ENCODE assay signal across 31 mouse cellular contexts in the genomic region with DNA sequence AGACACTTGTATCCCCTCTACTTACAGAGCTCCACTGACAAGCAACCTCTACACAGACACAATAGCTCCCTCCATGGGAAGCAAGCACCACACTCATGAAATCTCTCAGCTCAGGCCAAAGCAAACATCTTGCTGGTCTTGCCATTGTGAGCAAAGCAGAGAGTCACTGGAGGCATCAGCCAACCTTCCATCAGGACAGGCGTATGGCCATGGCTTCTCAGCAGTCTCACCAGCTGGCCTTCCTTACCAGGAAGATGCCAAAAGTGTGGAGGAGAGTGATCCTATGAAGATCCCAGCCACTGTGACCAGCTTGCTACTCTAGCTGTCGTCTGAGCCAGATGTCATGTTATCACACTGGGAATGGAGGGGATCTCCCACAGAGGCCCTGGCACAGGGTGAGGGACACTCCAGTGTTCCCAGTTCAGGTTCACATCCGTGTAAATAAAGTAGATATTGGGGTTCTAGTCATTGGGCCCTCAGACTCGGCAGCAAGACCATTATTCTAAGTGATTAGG.
"Had no signal": no experiment of that assay in that cellular context is flagged by ENCODE, and none has a peak within 500 bp of the region (broad histone marks: within the 10 kb centered on the region; RNA-seq: fewer than 3 reads in every experiment).

No protein-coding gene starts in this region.

- H3K36me3 ChIP-seq: limb, embryonic 10.5 days; limb, embryonic 12.5 days; limb, embryonic 13.5 days; limb, embryonic 15.5 days; liver, embryonic 12.5 days; liver, embryonic 13.5 days; liver, embryonic 15.5 days; lung, embryonic 15.5 days; midbrain, embryonic 12.5 days; midbrain, embryonic 13.5 days; midbrain, embryonic 15.5 days; neural tube, embryonic 12.5 days; neural tube, embryonic 13.5 days had no signal

- ATAC-seq: liver, embryonic 12.5 days; liver, postnatal 0 days; lung, postnatal 0 days; midbrain, embryonic 13.5 days; midbrain, embryonic 15.5 days; midbrain, embryonic 16.5 days had no signal

- H3K27me3 ChIP-seq: limb, embryonic 12.5 days; limb, embryonic 13.5 days; limb, embryonic 15.5 days; liver, embryonic 12.5 days; liver, embryonic 13.5 days; liver, embryonic 15.5 days; lung, embryonic 15.5 days; megakaryocyte, embryonic 14.5 days; midbrain, embryonic 12.5 days; midbrain, embryonic 13.5 days; midbrain, embryonic 15.5 days; neural tube, embryonic 12.5 days; neural tube, embryonic 13.5 days had no signal

- H3K4me1 ChIP-seq: neural tube, embryonic 12.5 days had no signal

- DNase-seq: left cerebral cortex, postnatal 4 days; liver; liver, embryonic 13.5 days; liver, postnatal 0 days; lung, adult 18-20 months; lung, adult 2 months; lung, embryonic 14.5 days; lung, postnatal 10 days; lung, postnatal 14 days; lung, postnatal 36 days; lung, postnatal 4 days; midbrain, embryonic 14.5 days had no signal

- H3K9ac ChIP-seq: limb, embryonic 12.5 days; limb, embryonic 13.5 days; limb, embryonic 15.5 days; liver, embryonic 12.5 days; liver, embryonic 13.5 days; liver, embryonic 14.5 days; liver, embryonic 15.5 days; liver, postnatal 0 days; lung, embryonic 14.5 days; lung, embryonic 15.5 days; midbrain, embryonic 12.5 days; midbrain, embryonic 13.5 days; midbrain, embryonic 15.5 days; neural tube, embryonic 12.5 days; neural tube, embryonic 13.5 days had no signal

- H3K27ac ChIP-seq: limb, embryonic 10.5 days; limb, embryonic 12.5 days; limb, embryonic 13.5 days; limb, embryonic 15.5 days; liver, embryonic 12.5 days; liver, embryonic 13.5 days; liver, embryonic 14.5 days; liver, embryonic 15.5 days; lung, embryonic 15.5 days; macrophage; midbrain, embryonic 12.5 days; midbrain, embryonic 13.5 days; midbrain, embryonic 15.5 days; neural tube, embryonic 12.5 days; neural tube, embryonic 13.5 days had no signal

- H3K4me3 ChIP-seq: limb, embryonic 10.5 days; limb, embryonic 12.5 days; limb, embryonic 13.5 days; limb, embryonic 15.5 days; liver, embryonic 12.5 days; liver, embryonic 13.5 days; liver, embryonic 15.5 days; lung, embryonic 15.5 days; megakaryocyte, embryonic 14.5 days; midbrain, embryonic 12.5 days; midbrain, embryonic 13.5 days; midbrain, embryonic 15.5 days; myocyte; neural tube, embryonic 12.5 days; neural tube, embryonic 13.5 days had no signal

- H3K9me3 ChIP-seq: limb, embryonic 10.5 days; limb, embryonic 12.5 days; limb, embryonic 13.5 days; limb, embryonic 15.5 days; liver, embryonic 12.5 days; liver, embryonic 13.5 days; liver, embryonic 15.5 days; lung, embryonic 15.5 days; midbrain, embryonic 12.5 days; midbrain, embryonic 13.5 days; midbrain, embryonic 15.5 days; neural tube, embryonic 12.5 days; neural tube, embryonic 13.5 days had no signal

- H3K4me2 ChIP-seq: limb, embryonic 12.5 days; limb, embryonic 13.5 days; limb, embryonic 15.5 days; liver, embryonic 11.5 days; liver, embryonic 12.5 days; liver, embryonic 13.5 days; liver, embryonic 15.5 days; lung, embryonic 14.5 days; lung, embryonic 15.5 days; midbrain, embryonic 12.5 days; midbrain, embryonic 13.5 days; midbrain, embryonic 15.5 days; neural tube, embryonic 12.5 days; neural tube, embryonic 13.5 days had no signal
